ENCODE assay signal across 12 mouse cellular contexts in genomic region chr5:148146200-148146823, GRCm38 (mm10).
DNase-seq lines count a peak whose midpoint lies in the region; ATAC-seq and TF ChIP-seq lines count a peak whose summit lies in the region.
"Had no signal": no experiment of that assay in that cellular context is flagged by ENCODE, and none has a peak within 500 bp of the region (broad histone marks: within the 10 kb centered on the region; RNA-seq: fewer than 3 reads in every experiment).

No protein-coding gene starts in this region.

- H3K27ac ChIP-seq in gastrocnemius, adult 2 months, result no peak overlapping the region

- H3K4me3 ChIP-seq in gastrocnemius, adult 2 months, result no peak overlapping the region
- H3K4me3 ChIP-seq: myocyte had no signal

- peak; percentile 34 for DNase-seq in cerebellum, adult 9-10 months
- peak; percentile 44 for DNase-seq in retina, postnatal 1 day
- no peak for DNase-seq in retina, embryonic 14.5 days (ENCODE audit: low spot score)
- DNase-seq in left cerebral cortex, postnatal 36 days (ENCODE audit: low spot score in 2 of 2), result peak; percentile 59 to 76
- no peak for DNase-seq in gastrocnemius, adult 2 months
- no peak for DNase-seq in gastrocnemius, postnatal 10 days
- no peak for DNase-seq in testis, postnatal 10 days (ENCODE audit: low spot score)
- DNase-seq: adrenal gland, postnatal 36 days; lung, embryonic 14.5 days had no signal

- ATAC-seq in cerebellum, adult (ENCODE audit: insufficient number of reproducible peaks, low FRiP score, low TSS enrichment), result no peak; the same call in 1 of the 2 replicates
- ATAC-seq: inflammation-experienced regulatory T-cells, adult 6 months had no signal

- intact Hi-C loops in left cerebral cortex, postnatal 36 days (cut with DNase I), result no loop called here
- intact Hi-C loops in gastrocnemius, adult 2 months (cut with DNase I), result no loop called here

- TF ChIP-seq CTCF in gastrocnemius, adult 2 months (IDR thresholded peaks at IDR 0.05), result no peak

Comparison
In these comparisons a context has a peak if more than half of its experiments do, and no peak if none do; other contexts are left out.
1. DNase-seq: peak in cerebellum, adult 9-10 months (single experiment), retina, postnatal 1 day (single experiment) and left cerebral cortex, postnatal 36 days (2 of 2); none in retina, embryonic 14.5 days (single experiment), gastrocnemius, adult 2 months (single experiment), gastrocnemius, postnatal 10 days (single experiment) and testis, postnatal 10 days (single experiment).